Mouse (Mus musculus): Measurements from ENCODE around the gene Lactb.
A peak's percentile ranks its signal among the peaks of the same experiment; 100 is the strongest.

- TF ChIP-seq CTCF (conservative IDR thresholded peaks at IDR 0.05; ENCODE audit: low read length), result peak; percentile 43
- no peak for TF ChIP-seq POU5F1 (IDR thresholded peaks at IDR 0.05; ENCODE audit: borderline replicate concordance, low read length)
- TF ChIP-seq NANOG (IDR thresholded peaks at IDR 0.05; ENCODE audit: borderline replicate concordance, low read length), result no peak
Measured at GRCm38 (mm10) chr9:66922076-66922475, 53.2 kb downstream of the Lactb start.

Data from E14TG2a.4 (cell line).